Mouse (Mus musculus) kidney, embryonic 15.5 days (tissue): ENCODE results near the gene Dnajc1. TPM values are rescaled to one million over a fixed set of nuclear protein-coding genes. Genes with fewer than 3 reads are reported as not detected.

Experiments used
- ATAC-seq: fragments of 200-750 bp; cut with Nextera tagmentation; replicated peaks from 2 replicates; pipeline ENCODE4 v1.8.0; 2017; ENCODE audit warnings: moderate TSS enrichment; ENCODE audit not compliant: low FRiP score
- H3K27ac ChIP-seq: fragments of 300-500 bp; sonication (generic); 2 replicates; pipeline ENCODE4 v1.5.1; 2015; ENCODE audit warnings: mild to moderate bottlenecking, inconsistent platforms
- H3K27me3 ChIP-seq: fragments of 300-500 bp; sonication (generic); 2 replicates; pipeline ENCODE4 v1.6.1; 2015; ENCODE audit warnings: inconsistent platforms
- H3K36me3 ChIP-seq: fragments of 300-500 bp; sonication (generic); 2 replicates; pipeline ENCODE4 v1.6.1; 2015; ENCODE audit warnings: inconsistent platforms
- H3K4me1 ChIP-seq: fragments of 300-500 bp; sonication (generic); 2 replicates; pipeline ENCODE4 v1.6.1; 2015; ENCODE audit warnings: inconsistent platforms
- H3K4me2 ChIP-seq: fragments of 300-500 bp; sonication (generic); 2 replicates; pipeline ENCODE4 v1.6.1; 2015; ENCODE audit warnings: moderate library complexity, mild to moderate bottlenecking, inconsistent platforms
- H3K4me3 ChIP-seq: fragments of 300-500 bp; sonication (generic); replicated peaks from 2 replicates; pipeline ENCODE4 v1.5.1; 2015; ENCODE audit warnings: mild to moderate bottlenecking, inconsistent platforms
- H3K9ac ChIP-seq: fragments of 300-500 bp; sonication (generic); 2 replicates; pipeline ENCODE4 v1.6.1; 2015; ENCODE audit warnings: mild to moderate bottlenecking, inconsistent platforms
- H3K9me3 ChIP-seq: fragments of 300-500 bp; sonication (generic); replicated peaks from 2 replicates; pipeline ENCODE4 v1.6.1; 2016; ENCODE audit warnings: inconsistent platforms
- WGBS: fragments of 180-500 bp; shearing (Covaris S2); methylation state at CpG from one replicate; pipeline ENCODE4 v1.1.7; 2015; ENCODE audit warnings: mixed read lengths; 5-methylcytosine and 5-hydroxymethylcytosine counted together
- polyA plus RNA-seq: library from polyadenylated mRNA; unstranded; fragments of >200 nt; fragmentation: Nextera tagmentation; extraction: Ambion mirVana; gene quantifications from 2 replicates; pipeline ENCODE4 v1.2.1, GENCODE M21; 2015

Dnajc1 gene
- polyA plus RNA-seq, 1 experiment from 2014 or later = 37.6 TPM

DNA sequence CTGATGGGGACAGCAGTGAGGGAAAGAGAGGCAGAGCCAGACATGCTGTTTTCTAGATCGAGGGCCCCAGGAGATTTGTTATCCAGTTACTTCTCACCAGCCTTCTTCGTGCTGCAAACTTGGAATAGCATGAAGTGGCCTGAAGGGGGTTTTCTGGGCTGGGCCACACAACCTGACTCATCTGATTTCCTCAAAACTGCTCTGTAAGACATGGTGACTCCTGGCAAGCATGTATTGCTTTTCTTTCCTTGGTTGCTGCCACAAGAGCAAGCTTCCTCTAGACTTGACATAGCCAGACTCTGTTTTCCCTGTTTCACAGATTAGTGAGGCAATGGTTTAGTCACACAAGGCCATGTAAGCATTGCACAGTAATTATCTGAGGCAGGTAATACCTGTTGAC lies 178.6 kb downstream of the Dnajc1 start:
- Histone ChIP-seq H3K36me3 (peaks cover 87% of the 10 kb centered on the region), H3K4me3 (no peak overlapping the region), H3K9me3 (no peaks in the 10 kb centered on the region)

DNA sequence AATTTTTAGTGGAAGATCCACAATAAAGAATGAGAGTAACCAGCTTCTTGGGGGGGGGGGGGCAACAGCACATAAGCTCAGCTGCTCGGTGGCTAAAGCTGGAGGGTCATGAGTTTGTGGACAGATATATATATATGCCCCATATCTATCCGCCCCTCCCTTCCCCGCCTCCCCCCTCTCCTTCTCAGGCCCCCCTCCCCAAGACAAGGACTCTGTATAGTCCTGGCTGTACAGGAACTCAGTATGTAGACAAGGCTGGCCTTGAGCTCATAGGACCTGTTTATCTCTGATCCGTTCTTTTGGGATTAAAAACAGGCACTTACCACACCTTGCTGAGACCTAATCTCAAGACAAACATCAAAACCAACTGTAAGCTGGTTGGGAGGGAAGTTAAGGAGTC lies 182.7 kb downstream of the Dnajc1 start:
- 85% methylated on average over 4 of the region's 4 CpGs for WGBS
- H3K27ac ChIP-seq = no peak overlapping the region
- H3K4me3 ChIP-seq = no peak overlapping the region
- no peak for ATAC-seq
- H3K4me2 ChIP-seq = no peak overlapping the region
- no peak overlapping the region for H3K9ac ChIP-seq
- H3K9me3 ChIP-seq = no peaks in the 10 kb centered on the region
- H3K36me3 ChIP-seq = peaks cover 90% of the 10 kb centered on the region
- no peaks in the 10 kb centered on the region for H3K4me1 ChIP-seq
- no peaks in the 10 kb centered on the region for H3K27me3 ChIP-seq

More for the DNA sequence above, 178.6 kb downstream of the Dnajc1 start:
- Histone ChIP-seq H3K27ac (no peak overlapping the region), H3K9ac (no peak overlapping the region), H3K4me1 (peaks cover 14% of the 10 kb centered on the region), H3K4me2 (no peak overlapping the region), H3K27me3 (no peaks in the 10 kb centered on the region)
- ATAC-seq = no peak
- 84% methylated on average over 2 of the region's 2 CpGs for WGBS

DNA sequence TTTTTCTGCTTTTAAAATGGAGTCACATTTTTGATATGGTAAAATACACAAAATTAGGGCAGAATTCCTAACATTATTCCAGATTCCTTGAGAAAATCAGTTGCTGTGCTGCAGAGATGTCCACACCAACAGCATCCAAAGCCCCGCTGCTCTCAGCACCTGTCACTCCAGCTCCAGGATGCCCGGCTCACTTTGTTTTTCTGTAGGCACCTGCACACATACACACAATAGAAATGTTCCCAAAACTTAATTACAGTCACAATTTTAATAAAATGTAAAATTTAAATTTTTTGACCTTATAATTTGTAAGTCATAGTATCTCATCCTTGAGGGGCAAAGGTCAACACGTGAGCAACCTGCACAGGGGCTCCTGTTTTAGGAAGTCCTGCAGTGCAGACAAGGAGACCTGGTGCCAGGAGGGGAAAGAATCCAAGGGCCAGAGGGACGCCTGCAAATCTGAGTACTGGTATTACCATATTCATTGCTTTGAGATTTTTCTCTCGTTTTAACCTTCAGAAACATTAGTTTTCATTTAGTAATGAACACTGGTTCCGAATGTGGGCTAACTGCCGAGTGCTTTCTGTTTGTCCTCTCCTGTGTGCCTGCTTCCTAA lies 183.3 kb downstream of the Dnajc1 start:
- Histone ChIP-seq H3K36me3 (peaks cover 90% of the 10 kb centered on the region), H3K4me2 (no peak overlapping the region), H3K27me3 (no peaks in the 10 kb centered on the region), H3K4me1 (no peaks in the 10 kb centered on the region), H3K27ac (no peak overlapping the region), H3K4me3 (no peak overlapping the region), H3K9ac (no peak overlapping the region), H3K9me3 (no peaks in the 10 kb centered on the region)
- 89% methylated on average over 7 of the region's 7 CpGs for WGBS
- ATAC-seq = no peak

DNA sequence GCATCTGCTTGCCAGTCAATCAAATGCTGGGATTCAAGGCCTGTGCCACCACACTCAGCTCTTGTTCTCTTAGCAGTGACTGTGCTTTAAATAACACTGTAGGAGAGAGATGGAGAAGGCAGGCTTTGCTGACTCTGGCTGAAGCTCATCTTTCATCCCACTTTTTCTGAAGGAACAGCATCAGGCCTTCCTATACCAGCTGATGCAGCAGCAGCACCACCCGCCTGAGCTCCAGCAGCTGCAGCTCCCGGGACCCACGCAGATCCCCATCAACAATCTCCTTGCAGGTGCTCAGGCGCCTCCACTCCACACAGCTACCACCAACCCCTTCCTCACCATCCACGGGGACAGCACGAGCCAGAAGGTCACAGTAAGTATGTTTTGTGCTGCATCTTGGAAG lies 184.1 kb downstream of the Dnajc1 start:
- Histone ChIP-seq H3K4me3 (no peak overlapping the region), H3K27me3 (no peaks in the 10 kb centered on the region), H3K9me3 (no peaks in the 10 kb centered on the region), H3K4me1 (no peaks in the 10 kb centered on the region), H3K27ac (no peak overlapping the region), H3K4me2 (no peak overlapping the region), H3K9ac (no peak overlapping the region), H3K36me3 (peaks cover 90% of the 10 kb centered on the region)
- ATAC-seq = no peak
- 82% methylated on average over 6 of the region's 6 CpGs for WGBS

DNA sequence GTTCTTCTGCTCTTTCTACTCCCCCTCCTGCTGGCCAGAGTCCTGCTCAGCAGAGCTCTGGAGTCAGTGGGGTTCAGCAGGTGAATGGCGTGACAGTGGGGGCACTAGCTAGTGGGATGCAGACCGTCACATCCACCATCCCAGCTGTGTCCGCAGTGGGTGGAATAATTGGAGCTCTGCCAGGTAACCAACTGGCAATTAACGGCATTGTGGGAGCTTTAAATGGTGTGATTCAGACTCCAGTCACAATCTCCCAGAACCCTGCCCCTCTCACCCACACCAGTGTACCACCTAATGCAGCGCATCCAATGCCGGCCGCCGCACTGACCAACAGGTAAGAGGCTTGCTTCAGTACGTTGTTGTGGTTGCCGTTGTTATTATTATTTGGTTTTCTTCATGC lies 185.8 kb downstream of the Dnajc1 start:
- H3K9ac ChIP-seq = no peak overlapping the region
- 85% methylated on average over 10 of the region's 10 CpGs for WGBS
- no peaks in the 10 kb centered on the region for H3K27me3 ChIP-seq
- no peak for ATAC-seq
- H3K4me2 ChIP-seq = no peak overlapping the region
- no peak overlapping the region for H3K4me3 ChIP-seq
- no peaks in the 10 kb centered on the region for H3K9me3 ChIP-seq
- peaks cover 91% of the 10 kb centered on the region for H3K36me3 ChIP-seq
- no peaks in the 10 kb centered on the region for H3K4me1 ChIP-seq
- H3K27ac ChIP-seq = no peak overlapping the region

DNA sequence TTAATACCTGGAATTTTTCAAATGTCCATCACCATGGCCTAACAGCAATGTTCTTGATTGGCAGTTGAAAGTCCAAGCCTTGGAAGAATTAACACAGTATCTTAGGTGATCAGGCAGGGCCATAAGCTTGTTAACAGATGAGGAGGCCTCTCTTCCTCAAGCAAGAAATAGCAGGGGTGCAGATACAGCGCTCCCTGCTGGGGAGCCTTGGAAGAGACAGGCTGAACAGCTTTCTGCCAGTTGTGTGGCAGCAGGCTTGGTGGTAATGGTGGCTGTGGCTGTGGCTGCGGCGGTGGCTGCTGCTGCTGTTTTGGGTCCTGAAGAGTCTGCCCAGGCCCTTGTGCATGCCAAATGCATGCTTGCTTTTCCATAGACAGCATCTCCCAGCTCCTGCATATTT lies 187.5 kb downstream of the Dnajc1 start:
- H3K27me3 ChIP-seq = no peaks in the 10 kb centered on the region
- no peak overlapping the region for H3K9ac ChIP-seq
- WGBS = 71% methylated on average over 3 of the region's 3 CpGs
- no peak overlapping the region for H3K4me2 ChIP-seq
- H3K4me1 ChIP-seq = no peaks in the 10 kb centered on the region
- no peak overlapping the region for H3K27ac ChIP-seq
- peaks cover 84% of the 10 kb centered on the region for H3K36me3 ChIP-seq
- no peaks in the 10 kb centered on the region for H3K9me3 ChIP-seq
- ATAC-seq = peak; percentile 46
- H3K4me3 ChIP-seq = no peak overlapping the region

DNA sequence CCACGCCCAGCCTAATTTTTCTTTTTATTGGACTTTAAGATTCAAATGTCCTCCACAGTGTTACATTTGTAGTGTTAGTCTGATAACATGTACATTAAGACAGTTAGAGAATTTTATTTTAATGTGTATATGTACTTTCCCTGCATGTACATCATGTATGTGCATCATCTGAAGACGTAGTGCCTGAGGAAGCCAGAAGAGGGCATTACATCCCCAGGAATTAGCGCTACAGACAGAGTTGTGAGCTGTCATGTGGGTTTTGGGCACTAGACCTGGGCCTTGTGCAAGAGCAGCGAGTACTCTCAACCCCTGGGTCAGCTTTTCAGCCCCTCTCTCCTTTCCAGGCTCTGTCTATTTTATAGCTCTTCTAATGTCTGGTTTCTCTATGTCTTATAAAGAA lies 189.7 kb downstream of the Dnajc1 start:
- Histone ChIP-seq H3K4me2 (no peak overlapping the region), H3K9ac (no peak overlapping the region), H3K9me3 (no peaks in the 10 kb centered on the region), H3K4me1 (no peaks in the 10 kb centered on the region), H3K27ac (no peak overlapping the region), H3K4me3 (no peak overlapping the region), H3K36me3 (peaks cover 78% of the 10 kb centered on the region), H3K27me3 (no peaks in the 10 kb centered on the region)
- ATAC-seq = no peak
- WGBS = 95% methylated on average over 4 of the region's 4 CpGs

DNA sequence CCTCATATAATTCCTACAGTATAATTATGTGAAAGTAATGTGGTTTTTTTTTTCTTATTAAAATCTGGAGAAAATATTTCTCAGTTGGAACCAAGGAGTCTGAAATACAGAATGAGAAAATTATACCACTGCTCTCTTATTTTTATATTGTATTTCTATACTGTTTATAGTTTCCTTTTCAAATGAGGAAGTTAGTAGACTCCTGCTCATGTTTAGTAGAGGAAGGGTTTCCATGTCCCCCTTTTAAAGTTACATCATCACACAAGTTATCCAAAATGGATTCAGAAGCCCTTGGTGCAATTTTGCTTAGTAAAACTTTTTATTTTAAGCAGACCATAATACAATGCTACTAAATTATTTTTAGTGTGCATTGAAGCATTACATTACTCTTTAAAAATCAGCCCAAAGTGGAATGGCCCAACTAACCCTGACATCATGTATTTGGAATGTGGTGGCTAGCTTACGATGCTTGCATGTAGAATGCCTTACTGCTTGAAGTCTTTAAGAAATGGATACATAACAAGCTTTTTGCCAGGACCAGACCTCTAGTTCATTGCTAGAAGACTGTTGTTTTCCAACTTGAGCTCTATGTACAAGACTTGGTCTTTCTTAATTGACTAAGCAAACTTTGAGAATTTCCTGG lies 190.7 kb downstream of the Dnajc1 start:
- 63% methylated on average over 1 of the region's 1 CpGs for WGBS
- Histone ChIP-seq H3K4me1 (no peaks in the 10 kb centered on the region), H3K36me3 (peaks cover 78% of the 10 kb centered on the region), H3K9me3 (no peaks in the 10 kb centered on the region), H3K27me3 (no peaks in the 10 kb centered on the region), H3K4me3 (no peak overlapping the region), H3K9ac (no peak overlapping the region), H3K27ac (no peak overlapping the region), H3K4me2 (no peak overlapping the region)
- no peak for ATAC-seq

DNA sequence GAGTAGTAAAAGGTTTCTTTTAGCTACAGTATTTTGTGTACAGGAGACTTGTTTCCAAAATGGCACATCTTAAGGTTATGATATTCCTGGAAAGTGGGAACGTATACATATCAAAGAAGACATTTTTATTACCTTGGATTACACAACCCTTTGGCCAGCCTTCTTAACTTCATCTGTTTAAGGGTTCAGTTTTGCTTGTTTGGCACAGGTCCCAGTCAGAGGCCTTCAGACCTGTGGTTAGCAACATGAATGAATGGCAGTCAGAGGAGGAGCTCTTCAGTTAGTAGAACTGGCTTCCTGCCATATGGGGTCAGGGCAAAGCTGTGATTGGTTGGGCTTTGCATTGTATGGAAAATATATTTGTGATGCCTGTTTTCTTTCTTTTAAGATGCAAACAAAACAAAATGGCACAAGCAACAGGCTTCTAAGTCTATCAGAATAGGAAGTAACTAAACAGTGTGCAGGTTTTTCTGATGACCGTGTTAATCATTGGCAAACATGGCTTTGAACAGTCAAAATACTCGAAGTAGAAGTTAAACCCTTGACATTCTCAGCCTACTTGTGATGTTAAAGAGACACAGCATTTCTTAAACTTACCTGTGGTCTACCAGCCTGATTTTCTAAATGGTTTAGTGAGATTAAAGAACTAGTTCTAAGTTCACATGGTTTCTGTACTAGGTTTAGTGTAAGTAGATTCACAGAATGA lies 196.8 kb downstream of the Dnajc1 start:
- Histone ChIP-seq H3K27ac (peak overlapping the region; percentile 24), H3K4me3 (no peak overlapping the region), H3K9me3 (no peaks in the 10 kb centered on the region), H3K27me3 (no peaks in the 10 kb centered on the region), H3K36me3 (peaks cover 67% of the 10 kb centered on the region), H3K4me1 (peaks cover 11% of the 10 kb centered on the region), H3K4me2 (no peak overlapping the region), H3K9ac (no peak overlapping the region)
- WGBS = 50% methylated on average over 3 of the region's 3 CpGs
- ATAC-seq = peak; percentile 89

DNA sequence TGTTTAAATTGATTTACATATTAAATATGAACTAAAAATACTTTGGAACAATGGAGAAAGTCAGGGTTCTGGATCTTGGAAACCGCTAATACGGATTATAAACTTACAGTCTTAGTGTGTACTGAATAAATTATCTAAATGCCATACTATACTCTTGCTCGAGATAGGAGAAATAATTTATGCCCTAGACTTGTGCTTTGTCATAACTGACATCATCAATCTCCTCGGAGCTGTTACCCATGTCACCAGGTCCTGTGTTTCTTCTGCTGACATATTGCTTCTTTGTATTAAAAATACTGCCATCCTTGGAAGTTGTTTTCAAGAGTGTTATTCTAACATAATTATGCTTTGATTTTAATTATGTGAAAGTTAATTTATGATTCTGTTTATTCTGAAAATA lies 197.3 kb downstream of the Dnajc1 start:
- Histone ChIP-seq H3K4me2 (no peak overlapping the region), H3K27ac (no peak overlapping the region), H3K9me3 (no peaks in the 10 kb centered on the region), H3K27me3 (no peaks in the 10 kb centered on the region), H3K9ac (no peak overlapping the region), H3K36me3 (peaks cover 67% of the 10 kb centered on the region), H3K4me1 (peaks cover 11% of the 10 kb centered on the region), H3K4me3 (no peak overlapping the region)
- WGBS = 58% methylated on average over 4 of the region's 4 CpGs
- peak; percentile 81 for ATAC-seq

DNA sequence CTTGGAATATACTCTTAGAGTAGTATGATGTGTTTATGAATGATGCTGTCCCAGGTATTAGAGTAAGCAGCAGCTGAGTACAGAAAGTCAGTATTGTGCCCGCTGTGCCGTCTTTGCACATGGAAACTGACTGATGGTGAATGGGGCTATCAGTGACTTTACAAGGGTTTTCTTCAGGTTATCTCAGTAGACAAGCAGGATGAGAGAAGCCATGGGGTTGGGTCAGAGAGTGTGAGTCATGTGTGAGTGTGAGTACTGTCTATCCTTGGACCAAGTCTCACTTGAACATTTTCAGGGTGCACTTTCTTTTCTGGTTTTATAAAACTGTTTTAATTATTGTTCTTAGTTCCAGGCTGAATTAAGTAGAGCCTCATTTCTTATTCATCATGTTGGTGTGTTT lies 204.3 kb downstream of the Dnajc1 start:
- Histone ChIP-seq H3K36me3 (peaks cover 85% of the 10 kb centered on the region), H3K9ac (no peak overlapping the region), H3K27ac (no peak overlapping the region), H3K4me1 (no peaks in the 10 kb centered on the region), H3K27me3 (no peaks in the 10 kb centered on the region), H3K4me2 (no peak overlapping the region), H3K4me3 (no peak overlapping the region), H3K9me3 (no peaks in the 10 kb centered on the region)
- ATAC-seq = no peak
- 93% methylated on average over 2 of the region's 2 CpGs for WGBS

DNA sequence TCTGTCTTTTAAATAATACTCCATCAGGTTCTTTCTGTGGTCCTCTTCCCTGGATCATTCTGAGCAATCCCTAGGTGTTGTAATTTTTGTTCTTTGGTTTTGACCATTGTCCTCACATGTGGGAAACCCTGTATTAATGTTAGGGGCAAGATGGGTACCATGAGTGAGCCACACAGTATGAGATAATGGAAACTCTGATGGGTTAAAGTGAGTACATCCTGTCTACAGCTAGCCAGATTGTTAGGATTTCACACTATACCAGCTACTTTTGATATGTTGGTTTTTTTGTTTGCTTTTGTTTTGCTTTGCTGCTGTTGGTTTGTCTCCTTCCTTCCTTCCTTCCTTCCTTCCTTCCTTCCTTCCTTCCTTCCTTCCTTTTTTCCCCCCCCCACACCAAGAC lies 209.6 kb downstream of the Dnajc1 start:
- H3K9ac ChIP-seq = no peak overlapping the region
- no peaks in the 10 kb centered on the region for H3K9me3 ChIP-seq
- no peak overlapping the region for H3K27ac ChIP-seq
- ATAC-seq = no peak
- peaks cover 80% of the 10 kb centered on the region for H3K36me3 ChIP-seq
- H3K4me2 ChIP-seq = no peak overlapping the region
- no peaks in the 10 kb centered on the region for H3K27me3 ChIP-seq
- no peaks in the 10 kb centered on the region for H3K4me1 ChIP-seq
- no peak overlapping the region for H3K4me3 ChIP-seq
